Mouse (Mus musculus) neural tube, embryonic 10.5 days (tissue): Measurements from ENCODE around the gene Itpr2.

ENCODE experiments used
- DNase-seq: peaks from one replicate; pipeline ENCODE4 v3.0.0-alpha.2; 2017; ENCODE audit warnings: low spot score; ENCODE audit errors: extremely low spot score

The Itpr2 gene

DNA sequence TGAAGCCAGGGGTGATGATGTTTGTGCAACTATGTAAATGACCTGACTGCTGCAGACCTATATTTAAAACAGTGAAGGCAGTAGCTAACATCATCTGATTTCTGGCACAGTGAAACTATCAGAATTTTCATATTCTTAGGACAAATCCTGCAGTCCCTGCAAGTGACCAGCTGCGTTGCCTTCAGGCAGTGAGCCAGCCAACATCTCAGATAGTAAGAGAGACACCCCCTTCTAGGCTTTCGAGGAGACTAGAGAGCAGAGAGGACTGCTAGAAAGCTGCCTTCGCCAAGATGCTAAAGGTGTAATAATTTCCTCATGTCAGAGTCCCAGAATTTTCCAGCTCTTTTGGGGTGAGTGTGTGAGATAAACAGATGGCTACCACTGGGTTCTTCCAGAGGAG is 388.0 kb downstream of the Itpr2 start:
- DNase-seq: no peak

DNA sequence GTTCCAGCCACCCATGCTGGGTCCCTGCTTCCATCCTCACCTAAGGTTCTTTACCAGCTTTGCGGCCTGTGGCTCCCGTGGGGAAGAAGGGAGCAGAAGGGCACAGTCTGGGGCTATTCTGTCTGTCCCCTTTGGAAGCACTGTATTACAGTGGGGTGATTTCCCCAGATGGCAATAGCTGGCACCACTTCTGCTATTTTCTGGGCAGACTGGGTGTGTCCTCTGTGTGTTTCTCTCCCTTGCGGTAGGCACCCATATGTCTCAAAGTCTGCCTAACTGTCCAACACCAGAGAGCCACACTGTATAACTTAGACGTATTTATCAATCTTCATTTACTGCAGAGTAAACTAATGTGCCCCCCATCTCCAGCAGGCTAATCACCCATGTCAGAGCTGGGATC is 388.9 kb downstream of the Itpr2 start:
- no peak for DNase-seq

DNA sequence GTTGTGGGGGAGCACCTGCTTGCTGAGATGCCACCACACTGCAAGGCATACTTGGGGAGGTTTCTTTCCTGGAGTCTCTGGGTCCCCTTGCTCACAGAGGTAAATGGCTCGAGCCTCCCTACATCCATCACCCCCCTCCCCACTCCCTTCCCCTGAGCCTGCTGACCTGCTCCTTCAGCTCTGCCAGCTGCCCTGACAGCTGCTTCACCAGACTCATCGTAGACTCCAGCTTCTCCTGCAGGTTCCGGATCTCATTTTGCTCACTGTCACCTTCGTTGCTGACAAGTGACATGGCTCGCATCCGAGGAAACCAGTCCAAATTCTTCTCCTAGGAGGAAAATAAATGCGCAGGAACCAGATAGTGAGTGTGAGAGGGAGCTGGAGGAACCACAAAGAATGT is 389.8 kb downstream of the Itpr2 start:
- DNase-seq: no peak

DNA sequence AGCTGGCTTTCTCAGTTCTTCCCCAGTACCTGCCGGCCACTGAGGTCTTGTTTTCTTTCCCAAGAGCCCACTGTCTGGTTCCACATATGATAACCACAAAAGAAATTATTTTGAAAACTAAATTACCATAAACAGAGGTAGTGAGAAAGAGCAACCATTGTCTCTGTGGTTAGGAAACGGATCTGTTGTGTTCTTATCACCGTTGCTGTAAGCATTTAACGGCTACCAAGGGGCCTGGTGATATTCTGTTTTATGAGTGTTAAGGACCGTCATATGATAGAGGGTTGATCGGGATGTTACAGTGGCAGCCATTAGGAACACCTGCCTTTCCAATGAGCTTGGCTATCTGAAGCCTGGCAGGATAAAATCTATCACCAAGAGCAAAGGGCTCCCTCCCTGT is 390.2 kb downstream of the Itpr2 start:
- DNase-seq: no peak

DNA sequence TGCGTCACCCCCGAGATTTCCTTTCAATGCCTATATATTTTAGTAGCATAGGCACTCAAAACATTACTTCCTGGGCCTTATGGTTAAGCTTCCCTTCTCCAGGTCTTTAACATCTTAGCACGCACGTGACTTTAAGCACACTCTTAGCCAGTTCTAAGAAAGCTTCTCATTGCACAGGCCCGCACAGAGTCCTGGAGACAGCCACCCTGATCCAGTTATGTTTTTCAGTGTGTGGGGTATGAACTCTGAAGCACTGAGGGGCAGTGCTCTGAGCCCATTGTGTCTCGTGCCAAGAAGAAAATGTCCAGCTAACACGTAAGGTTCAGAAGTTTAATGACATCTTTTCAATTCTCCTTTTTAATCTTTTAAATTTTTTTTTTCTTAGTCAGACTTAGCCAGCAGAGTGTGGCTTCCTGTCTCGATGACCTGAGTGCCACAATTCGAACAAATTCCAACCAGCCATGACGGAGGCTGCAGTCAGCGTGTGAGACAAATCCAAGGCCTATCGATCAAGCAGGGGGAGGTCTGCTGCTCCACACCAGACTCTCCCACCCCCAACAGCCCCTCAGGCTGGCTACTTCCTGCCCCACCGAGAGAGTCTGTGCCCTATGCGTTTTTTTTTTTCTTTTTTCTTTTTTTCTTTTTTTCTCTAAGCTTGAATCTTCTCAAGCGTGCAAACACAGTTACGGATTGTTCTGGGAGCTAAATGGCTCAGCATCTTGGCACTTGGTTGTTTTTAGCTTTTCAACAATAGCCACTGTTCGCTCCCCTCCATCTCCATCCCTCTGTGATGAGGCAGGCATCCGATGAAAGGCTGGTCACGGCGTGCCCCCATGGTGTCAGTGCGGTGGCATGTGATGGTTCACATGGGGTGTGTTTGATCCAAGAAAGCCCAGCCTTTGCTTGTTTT is 390.9 kb downstream of the Itpr2 start:
- peak; percentile 52 for DNase-seq

DNA sequence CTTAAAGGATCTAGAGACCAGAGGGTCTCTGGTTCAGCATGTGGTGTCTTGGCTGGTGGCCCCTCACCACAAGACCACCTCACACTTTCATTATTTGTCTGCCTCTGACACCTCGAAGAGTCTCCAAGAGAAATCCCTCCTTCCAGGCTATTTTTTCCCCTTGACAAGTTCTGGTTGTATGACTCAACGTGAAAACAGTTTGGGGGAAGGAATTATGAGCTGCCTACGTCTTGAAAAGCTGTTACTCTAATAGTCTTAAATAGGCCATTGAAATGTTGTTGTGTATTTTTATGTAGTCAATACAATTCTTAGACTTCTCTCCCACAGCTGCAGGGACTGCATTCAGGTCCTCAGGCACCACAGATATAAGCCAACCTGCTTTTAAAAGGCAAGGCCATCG is 391.6 kb downstream of the Itpr2 start:
- no peak for DNase-seq

DNA sequence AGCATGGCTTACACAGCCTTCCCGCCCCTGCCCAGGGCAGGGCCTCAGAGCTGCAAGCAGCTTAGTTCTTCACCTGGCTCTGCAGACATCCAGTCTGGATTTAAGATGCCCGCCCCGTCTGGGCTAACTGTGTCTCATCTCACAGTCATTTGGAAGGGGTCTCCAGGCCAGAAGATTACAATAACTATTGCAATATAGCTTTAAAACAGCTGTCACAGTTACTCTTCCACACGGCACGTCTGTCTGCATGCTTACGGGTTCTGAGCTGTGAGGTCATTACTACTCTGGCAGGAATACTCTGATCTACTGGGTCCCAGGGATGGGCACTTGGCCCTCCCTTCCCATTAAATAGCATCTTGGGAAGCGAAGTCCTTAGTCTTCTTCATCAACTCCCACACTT is 393.3 kb downstream of the Itpr2 start:
- no peak for DNase-seq

DNA sequence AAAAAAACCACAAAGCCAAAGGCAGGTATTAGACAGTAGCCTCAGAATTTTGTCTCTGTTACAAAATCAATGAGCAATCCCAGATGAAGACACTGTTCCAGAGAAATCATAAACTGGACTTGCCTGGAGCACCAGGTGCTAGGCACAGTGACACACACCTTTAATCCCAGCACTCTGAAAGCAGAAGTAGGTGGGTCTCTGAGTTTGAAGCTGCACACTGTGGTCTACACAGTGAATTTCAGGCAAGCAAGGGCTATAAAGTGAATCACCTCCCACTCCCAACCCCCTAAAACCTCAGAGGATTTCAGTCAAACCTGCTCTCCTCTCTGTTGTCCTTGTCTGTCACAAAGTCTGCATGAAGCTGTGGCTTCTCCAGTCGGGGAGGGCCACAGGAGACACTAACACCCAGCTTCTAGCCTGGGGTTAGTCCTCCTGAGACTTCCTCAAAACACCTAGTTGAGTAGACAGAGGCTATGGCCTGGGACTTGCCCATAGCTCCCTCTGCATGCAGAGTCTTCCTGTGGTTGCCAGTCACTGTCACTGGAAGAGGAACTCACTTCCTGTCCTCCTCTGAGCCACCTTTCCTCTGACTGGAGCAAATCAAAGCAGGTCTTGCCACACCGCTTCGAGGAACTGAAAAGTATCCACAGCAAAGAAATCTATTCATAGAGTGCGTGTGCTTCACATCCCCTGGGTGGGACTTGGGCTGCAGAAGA is 394.7 kb downstream of the Itpr2 start:
- DNase-seq: no peak

DNA sequence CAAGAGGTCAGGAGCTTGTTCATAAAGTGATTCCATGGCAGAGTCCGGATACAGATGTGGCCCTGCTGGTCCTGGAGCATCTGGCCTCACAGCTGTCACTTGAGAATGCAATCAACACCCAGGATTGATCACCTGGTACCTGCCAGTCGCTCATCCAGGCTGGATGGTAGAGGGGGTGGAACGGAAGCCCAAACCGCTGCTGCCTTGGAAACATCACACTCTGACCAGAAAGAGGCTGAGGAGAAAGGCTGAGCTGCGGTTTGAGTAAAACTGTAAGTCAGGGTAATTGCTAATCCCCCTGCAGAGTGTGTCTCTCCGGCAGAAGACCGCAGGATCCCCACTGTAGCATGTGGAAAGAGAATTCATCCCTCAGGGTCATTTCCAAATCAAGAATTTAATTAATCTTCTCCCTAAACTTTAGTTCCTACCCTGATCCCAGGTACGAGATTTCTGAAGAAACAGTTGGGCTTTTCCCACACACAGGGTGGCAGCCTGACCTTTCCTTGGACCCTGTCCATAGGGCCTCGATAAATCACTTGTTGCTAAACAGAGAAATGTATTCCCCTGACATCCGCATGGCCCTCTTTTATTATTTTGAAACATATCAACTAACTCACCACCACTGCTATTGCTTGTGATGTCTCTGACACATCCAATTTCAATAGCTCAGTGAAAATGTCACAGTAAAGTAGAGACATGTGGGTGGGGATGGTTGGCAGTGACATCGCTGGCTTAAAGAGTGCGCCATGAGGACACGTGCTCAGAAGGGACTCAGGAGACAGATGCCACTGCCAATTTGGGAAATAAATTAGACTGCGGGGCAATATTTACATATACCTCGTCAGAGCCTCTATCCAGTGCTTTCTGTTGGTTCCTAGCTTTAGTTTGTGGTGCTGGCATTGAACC is 418.7 kb downstream of the Itpr2 start:
- DNase-seq: no peak

DNA sequence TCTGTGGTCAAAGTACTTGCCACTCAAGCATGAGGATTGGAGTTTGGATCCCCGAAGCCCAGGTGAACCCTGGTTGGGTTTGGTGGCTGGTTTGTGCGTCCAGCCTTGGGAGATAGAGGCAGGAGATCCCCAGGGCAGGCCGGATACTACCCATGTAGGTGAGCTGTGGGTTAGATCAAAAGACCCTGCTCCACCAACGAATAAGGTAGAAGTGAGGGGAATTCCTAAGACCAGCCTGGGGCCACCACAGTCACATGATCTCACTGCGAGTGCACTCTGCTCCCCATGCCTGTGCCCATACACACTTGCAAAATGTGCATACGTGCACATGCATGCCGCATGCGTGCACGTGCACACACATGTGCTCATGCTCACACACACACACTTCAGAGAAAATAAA is 419.5 kb downstream of the Itpr2 start:
- DNase-seq: no peak

DNA sequence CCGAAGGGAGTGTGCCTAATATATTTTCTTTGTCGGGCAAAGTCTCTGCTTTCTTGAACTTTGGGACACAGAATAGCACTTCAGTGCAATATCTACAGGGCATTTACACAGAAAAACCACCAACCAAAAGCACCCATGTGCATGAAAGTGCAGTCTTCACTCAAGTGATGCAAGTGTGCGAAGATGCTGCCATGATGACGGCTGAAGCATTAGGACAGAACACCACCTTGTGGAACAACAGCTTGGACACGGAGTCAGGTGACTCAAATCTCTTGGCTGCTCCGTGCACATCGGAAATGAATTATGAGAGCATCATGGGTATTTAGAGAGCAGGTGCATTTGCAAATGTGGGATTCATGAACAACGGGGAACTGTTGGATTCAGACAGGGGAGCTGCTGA is 420.4 kb downstream of the Itpr2 start:
- no peak for DNase-seq

DNA sequence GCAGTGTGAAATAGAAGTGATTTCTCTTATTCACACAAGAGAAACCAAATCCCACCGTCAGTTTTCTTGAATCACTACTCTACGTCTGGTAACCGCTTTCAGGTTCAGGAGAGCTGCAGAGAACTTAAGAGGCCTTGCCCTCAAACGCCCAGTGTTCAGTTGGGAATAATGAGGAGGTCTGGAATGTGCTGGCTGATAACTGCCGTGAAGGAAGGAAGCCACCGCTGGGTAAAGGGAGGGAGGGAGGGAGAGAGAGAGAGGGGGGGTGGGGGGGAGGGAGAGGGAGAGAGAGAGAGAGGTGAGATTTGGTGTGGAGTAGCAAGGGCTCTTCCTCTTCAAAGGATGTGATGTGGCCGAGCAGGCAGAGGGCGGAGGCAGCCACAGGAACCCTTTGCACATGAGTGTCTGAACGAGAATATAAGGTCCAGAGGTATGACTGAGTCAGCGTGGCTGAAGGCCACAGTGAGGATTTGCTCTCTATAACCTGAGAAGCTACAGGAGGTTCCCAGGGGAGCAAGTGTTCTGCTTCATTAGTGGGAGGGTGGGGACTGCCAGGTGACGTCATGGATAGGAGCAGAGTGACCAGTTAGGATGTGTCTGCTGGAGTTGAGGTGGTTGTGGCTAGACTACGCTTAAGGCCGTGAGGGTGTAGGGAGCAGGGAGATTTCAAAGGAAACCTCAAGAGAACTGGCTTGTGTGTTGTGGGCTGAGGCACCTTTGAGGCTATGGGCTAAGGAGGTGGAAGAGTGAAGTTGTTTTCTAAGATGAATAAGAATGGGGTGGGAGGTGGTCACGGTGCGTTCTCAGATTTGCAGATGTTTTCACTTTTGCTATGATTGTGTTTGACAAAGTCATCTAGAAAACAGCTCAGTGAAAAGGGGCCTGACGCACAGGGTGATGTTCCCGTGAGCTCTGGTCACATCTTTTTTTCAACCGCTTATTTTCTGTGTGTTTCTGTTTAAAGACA is 421.2 kb downstream of the Itpr2 start:
- DNase-seq: no peak

DNA sequence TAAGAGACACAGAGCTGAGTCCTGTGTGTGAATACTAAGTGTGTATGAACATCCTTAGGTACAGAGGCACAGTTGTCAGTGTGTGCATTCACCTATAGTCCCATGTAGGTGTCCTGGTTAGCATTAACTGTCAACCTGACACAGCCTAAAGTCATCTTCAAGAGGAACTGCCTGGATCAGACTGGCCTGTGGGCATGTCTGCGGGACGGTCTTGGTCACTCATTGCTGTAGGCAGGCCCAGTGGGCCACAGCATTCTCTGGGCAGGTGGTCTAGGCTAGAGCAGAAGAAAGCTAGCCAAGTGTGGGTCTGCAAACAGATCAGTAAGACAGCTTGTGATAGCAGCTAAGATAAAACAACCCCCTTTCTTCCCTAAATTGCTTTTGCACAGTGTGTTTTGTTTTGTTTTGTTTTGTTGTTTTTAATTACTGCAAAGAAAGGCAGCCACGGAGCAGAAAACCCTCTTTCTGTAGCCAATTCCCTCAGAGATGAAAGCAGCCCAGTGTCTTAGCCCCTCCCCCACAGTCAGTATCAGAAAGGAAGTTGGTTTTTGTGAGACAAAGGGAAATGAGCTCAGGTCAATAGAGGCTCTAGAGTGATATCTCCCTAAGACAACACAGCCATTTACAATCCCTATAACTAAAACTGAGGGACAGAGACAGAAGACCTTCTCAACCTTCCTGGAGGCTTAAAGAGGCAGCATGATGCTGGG is 422.1 kb downstream of the Itpr2 start:
- DNase-seq: no peak

DNA sequence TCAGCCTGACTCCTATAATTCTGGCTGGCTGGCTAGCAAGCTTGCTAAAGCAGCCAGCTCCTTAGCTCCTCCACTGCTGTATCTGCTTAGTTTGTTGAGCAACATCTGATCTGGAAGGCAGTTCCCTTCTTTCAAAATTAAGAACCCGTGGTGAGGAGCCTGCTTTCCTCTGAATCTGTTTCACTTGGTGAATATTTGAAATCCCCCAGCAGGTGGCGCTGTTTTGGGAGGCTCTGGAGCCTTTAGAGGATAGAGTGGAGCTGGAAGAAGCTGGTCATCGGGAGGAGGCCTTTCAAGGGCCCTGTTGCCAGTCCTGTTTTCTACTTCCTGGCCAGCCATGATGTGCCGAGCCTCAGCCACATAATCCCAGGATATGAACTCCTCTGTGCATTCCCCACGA is 422.8 kb downstream of the Itpr2 start:
- DNase-seq: peak; percentile 77

DNA sequence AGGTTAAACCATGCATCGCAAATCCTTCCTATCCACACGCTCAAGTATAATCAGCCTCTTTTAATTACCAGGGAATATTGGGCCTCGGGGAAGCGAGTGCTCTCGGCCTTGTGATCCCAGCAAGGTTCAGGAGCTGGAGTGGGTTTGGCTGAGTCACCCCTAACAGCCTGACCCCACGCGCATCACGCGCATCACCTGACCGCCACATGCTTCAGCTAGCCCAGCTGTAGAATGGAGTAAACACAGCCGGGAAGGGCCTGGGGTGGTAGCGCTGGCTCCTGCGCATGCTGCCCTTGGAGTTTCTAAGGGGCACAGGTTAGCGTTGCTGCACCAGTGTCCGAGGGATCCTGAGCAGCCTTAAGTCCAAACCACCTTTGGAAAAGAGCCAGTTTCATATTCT is 423.9 kb downstream of the Itpr2 start:
- no peak for DNase-seq

DNA sequence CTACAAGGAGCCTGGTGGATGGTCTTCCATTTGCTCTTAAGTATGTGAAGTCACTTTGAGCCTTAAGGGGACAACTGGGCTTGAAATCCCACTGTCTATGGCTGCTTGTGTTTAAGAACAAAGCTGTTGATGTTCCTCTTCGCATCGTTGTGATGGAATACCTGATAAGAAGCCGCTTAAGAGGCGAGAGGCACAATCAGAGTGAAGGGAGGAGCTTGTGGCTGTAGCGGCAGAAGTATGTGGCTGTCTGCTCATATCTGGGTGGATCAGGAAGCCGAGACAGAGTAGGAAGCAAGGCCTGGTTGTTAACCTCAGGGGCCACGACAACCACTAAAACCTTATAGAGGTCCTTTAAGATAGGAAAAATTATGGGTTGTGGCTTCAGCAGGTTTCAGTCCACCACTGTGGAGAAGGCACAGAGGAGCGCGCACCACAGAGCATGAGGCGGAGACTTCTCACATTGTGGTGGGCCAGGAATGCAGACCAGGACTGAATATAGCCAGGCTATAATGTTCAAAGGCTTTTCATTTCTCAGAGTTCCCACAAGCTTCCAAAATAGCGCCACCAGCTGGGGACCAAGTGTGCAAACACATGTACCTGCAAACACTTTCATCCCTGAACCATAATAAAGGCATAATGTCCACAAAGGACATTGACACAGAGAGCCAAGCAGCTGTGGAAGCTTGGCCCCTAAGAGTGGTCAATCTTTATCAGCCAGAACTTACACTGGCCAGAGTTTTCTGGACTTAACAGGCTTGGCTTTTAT is 424.7 kb downstream of the Itpr2 start:
- DNase-seq: no peak

DNA sequence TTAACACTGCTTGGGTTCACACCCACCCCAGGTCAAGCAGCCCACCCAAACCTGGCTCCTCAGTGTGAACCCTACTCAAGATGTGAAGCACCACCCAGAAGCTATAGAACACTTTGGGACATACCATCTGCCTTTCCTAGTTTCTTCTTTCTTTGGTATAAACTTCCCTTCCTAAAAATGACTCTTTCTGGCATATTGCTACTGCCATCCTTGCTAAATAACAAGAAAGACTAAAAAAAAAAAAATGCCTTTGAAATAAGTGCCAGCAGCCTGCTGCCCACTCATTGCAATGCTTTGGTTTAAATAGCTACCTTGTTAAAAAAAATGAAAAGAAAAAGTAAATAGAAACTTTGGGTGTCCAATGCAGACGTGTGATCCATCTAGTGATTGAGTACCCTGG is 429.2 kb downstream of the Itpr2 start:
- no peak for DNase-seq

DNA sequence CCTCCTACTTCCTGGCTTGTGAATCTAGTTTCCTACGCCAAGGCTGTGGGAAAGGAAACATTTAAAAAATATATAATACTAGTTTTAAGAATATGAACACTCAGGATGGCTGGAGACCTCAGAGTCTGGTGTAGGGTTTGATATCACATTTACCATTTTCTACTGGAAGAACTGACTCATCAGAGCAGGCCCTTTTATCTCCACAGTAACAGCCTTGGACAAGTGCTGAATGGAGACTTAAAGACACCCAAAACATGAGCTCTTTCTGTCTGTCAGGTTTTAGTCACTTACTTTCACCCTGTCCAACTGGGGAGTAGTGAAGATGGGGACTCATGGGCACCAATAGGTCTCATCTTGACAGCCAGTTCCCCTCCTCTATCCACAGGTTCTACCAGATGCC is 430.1 kb downstream of the Itpr2 start:
- no peak for DNase-seq
